Mouse (Mus musculus): ENCODE results near the gene Smagp. TPM values are rescaled to one million over a fixed set of nuclear protein-coding genes. Genes with fewer than 3 reads are reported as not detected.

Gene Smagp
- polyA plus RNA-seq, 1 experiment from 2014 or later: 33.3 TPM

- Histone ChIP-seq H3K9me3 (ENCODE audit: control insufficient read depth, low read depth, low read length) (no peaks in the 10 kb centered on the region), H3K36me3 (ENCODE audit: control insufficient read depth, insufficient read depth, low read length) (no peaks in the 10 kb centered on the region; the same call in 1 of the 2 replicates), H3K9ac (replicated peaks; ENCODE audit: low read depth, low read length) (no peak overlapping the region), H3K27ac (ENCODE audit: low read length) (no peak overlapping the region), H3K4me2 (replicated peaks; ENCODE audit: low read depth, low read length) (no peak overlapping the region), H3K4me1 (ENCODE audit: control insufficient read depth, insufficient read depth, low read length) (no peaks in the 10 kb centered on the region), H3K4me3 (ENCODE audit: low read depth, low read length) (no peak overlapping the region), H3K27me3 (ENCODE audit: control insufficient read depth, insufficient read depth, low read length) (no peaks in the 10 kb centered on the region)
- 78% methylated on average over 4 of the region's 4 CpGs for WGBS
- no peak for ATAC-seq (ENCODE audit: insufficient number of reproducible peaks, insufficient read depth, low FRiP score, low read depth)
Measured at GRCm38 (mm10) chr15:100587166-100587565, 49.6 kb downstream of the Smagp start.

DNA sequence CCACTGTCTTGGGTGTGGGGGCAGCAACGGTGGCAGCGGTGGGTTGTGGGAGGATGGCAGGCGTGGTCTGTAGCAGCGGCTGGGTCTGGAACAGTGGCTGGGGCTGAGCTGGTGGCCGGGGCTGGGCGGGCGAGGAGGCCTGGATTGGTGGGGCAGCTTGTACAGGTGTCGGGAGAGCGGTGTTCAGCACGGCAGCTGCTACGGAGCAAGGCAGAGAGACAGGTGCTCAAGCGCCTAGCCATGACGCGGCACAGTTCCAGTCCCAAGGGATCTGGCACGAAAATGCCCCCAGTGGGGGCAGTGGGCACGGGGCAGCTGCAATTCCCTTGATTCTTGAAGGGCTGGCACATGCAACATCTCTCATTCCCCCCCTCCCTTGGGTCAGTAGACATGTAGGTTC is 50.8 kb downstream of the Smagp start:
- no peak overlapping the region for H3K9ac ChIP-seq (replicated peaks; ENCODE audit: low read depth, low read length)
- no peaks in the 10 kb centered on the region; the same call in 1 of the 2 replicates for H3K36me3 ChIP-seq (ENCODE audit: control insufficient read depth, insufficient read depth, low read length)
- no peak overlapping the region for H3K4me2 ChIP-seq (replicated peaks; ENCODE audit: low read depth, low read length)
- WGBS: 95% methylated on average over 16 of the region's 16 CpGs
- H3K9me3 ChIP-seq (ENCODE audit: control insufficient read depth, low read depth, low read length): no peaks in the 10 kb centered on the region
- H3K27ac ChIP-seq (ENCODE audit: low read length): no peak overlapping the region
- no peaks in the 10 kb centered on the region for H3K4me1 ChIP-seq (ENCODE audit: control insufficient read depth, insufficient read depth, low read length)
- H3K4me3 ChIP-seq (ENCODE audit: low read depth, low read length): no peak overlapping the region
- H3K27me3 ChIP-seq (ENCODE audit: control insufficient read depth, insufficient read depth, low read length): no peaks in the 10 kb centered on the region
- ATAC-seq (ENCODE audit: insufficient number of reproducible peaks, insufficient read depth, low FRiP score, low read depth): no peak

- Histone ChIP-seq H3K27me3 (ENCODE audit: control insufficient read depth, insufficient read depth, low read length) (no peaks in the 10 kb centered on the region), H3K9me3 (ENCODE audit: control insufficient read depth, low read depth, low read length) (no peaks in the 10 kb centered on the region), H3K27ac (ENCODE audit: low read length) (no peak overlapping the region), H3K36me3 (ENCODE audit: control insufficient read depth, insufficient read depth, low read length) (no peaks in the 10 kb centered on the region; the same call in 1 of the 2 replicates), H3K9ac (replicated peaks; ENCODE audit: low read depth, low read length) (no peak overlapping the region), H3K4me3 (ENCODE audit: low read depth, low read length) (no peak overlapping the region), H3K4me2 (replicated peaks; ENCODE audit: low read depth, low read length) (no peak overlapping the region), H3K4me1 (ENCODE audit: control insufficient read depth, insufficient read depth, low read length) (peaks cover under 1% of the 10 kb centered on the region; the same call in 1 of the 2 replicates)
- WGBS: 85% methylated on average over 10 of the region's 10 CpGs
- ATAC-seq (ENCODE audit: insufficient number of reproducible peaks, insufficient read depth, low FRiP score, low read depth): no peak
Measured at GRCm38 (mm10) chr15:100580108-100580507, 56.6 kb downstream of the Smagp start.

DNA sequence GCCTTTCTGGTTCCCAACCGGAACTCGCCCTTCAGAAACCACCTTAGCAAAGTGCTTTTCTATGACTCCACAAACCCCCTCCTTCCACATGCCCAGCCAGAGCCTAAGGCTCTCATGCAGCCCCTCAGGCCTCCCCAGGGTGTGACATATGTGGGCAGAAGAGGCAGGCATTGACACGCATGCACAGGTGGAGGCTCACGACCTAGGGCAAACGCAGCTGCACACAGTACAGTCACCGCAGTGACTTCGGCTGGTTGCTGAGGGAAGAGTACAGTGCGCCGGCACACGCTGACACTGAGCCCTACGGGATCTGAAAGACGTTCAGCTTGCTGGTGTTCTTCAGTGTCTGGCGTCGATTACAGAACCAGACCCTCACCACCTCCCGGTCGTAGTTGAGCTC is 58.8 kb downstream of the Smagp start:
- no peak overlapping the region for H3K9ac ChIP-seq (replicated peaks; ENCODE audit: low read depth, low read length)
- ATAC-seq (ENCODE audit: insufficient number of reproducible peaks, insufficient read depth, low FRiP score, low read depth): no peak
- 83% methylated on average over 16 of the region's 16 CpGs for WGBS
- no peak overlapping the region for H3K4me3 ChIP-seq (ENCODE audit: low read depth, low read length)
- peaks cover 16% of the 10 kb centered on the region for H3K4me1 ChIP-seq (ENCODE audit: control insufficient read depth, insufficient read depth, low read length)
- no peak overlapping the region for H3K4me2 ChIP-seq (replicated peaks; ENCODE audit: low read depth, low read length)
- H3K36me3 ChIP-seq (ENCODE audit: control insufficient read depth, insufficient read depth, low read length): no peaks in the 10 kb centered on the region; the same call in 1 of the 2 replicates
- no peaks in the 10 kb centered on the region for H3K9me3 ChIP-seq (ENCODE audit: control insufficient read depth, low read depth, low read length)
- no peak overlapping the region for H3K27ac ChIP-seq (ENCODE audit: low read length)
- H3K27me3 ChIP-seq (ENCODE audit: control insufficient read depth, insufficient read depth, low read length): no peaks in the 10 kb centered on the region

- 84% methylated on average over 6 of the region's 6 CpGs for WGBS
- no peak overlapping the region for H3K4me3 ChIP-seq (ENCODE audit: low read depth, low read length)
- no peak for ATAC-seq (ENCODE audit: insufficient number of reproducible peaks, insufficient read depth, low FRiP score, low read depth)
Measured at GRCm38 (mm10) chr15:100576810-100577209, 59.9 kb downstream of the Smagp start.

DNA sequence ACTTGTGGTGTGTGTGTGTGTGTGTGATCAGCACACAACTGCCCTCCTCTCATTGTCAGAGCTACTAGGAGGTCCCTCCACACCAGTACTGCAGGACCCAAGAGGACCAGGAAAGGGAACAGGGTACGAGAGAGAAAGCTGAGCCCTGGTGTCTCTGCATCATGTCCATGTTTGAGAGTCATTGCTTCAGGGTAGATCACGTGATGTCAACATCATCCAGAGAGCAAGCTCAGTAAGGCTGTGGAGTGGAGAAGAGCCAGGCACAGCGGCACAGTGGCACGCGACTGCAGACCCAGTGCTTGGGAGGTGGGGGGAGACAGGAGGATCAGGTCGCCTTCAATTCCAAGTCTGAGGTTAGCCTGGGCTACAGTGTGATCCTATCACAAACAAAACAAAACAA is 60.3 kb downstream of the Smagp start:
- WGBS: 85% methylated on average over 6 of the region's 6 CpGs
- no peak overlapping the region for H3K27ac ChIP-seq (ENCODE audit: low read length)
- ATAC-seq (ENCODE audit: insufficient number of reproducible peaks, insufficient read depth, low FRiP score, low read depth): no peak
- H3K9me3 ChIP-seq (ENCODE audit: control insufficient read depth, low read depth, low read length): no peaks in the 10 kb centered on the region
- peaks cover 16% of the 10 kb centered on the region for H3K4me1 ChIP-seq (ENCODE audit: control insufficient read depth, insufficient read depth, low read length)
- no peak overlapping the region for H3K4me2 ChIP-seq (replicated peaks; ENCODE audit: low read depth, low read length)
- no peaks in the 10 kb centered on the region; the same call in 1 of the 2 replicates for H3K36me3 ChIP-seq (ENCODE audit: control insufficient read depth, insufficient read depth, low read length)
- no peak overlapping the region for H3K9ac ChIP-seq (replicated peaks; ENCODE audit: low read depth, low read length)
- no peaks in the 10 kb centered on the region for H3K27me3 ChIP-seq (ENCODE audit: control insufficient read depth, insufficient read depth, low read length)
- H3K4me3 ChIP-seq (ENCODE audit: low read depth, low read length): no peak overlapping the region

More at GRCm38 (mm10) chr15:100576810-100577209, 59.9 kb downstream of the Smagp start:
- no peaks in the 10 kb centered on the region for H3K27me3 ChIP-seq (ENCODE audit: control insufficient read depth, insufficient read depth, low read length)
- H3K4me1 ChIP-seq (ENCODE audit: control insufficient read depth, insufficient read depth, low read length): peaks cover 16% of the 10 kb centered on the region
- H3K9ac ChIP-seq (replicated peaks; ENCODE audit: low read depth, low read length): no peak overlapping the region
- H3K36me3 ChIP-seq (ENCODE audit: control insufficient read depth, insufficient read depth, low read length): no peaks in the 10 kb centered on the region; the same call in 1 of the 2 replicates
- no peak overlapping the region for H3K4me2 ChIP-seq (replicated peaks; ENCODE audit: low read depth, low read length)
- H3K27ac ChIP-seq (ENCODE audit: low read length): no peak overlapping the region
- H3K9me3 ChIP-seq (ENCODE audit: control insufficient read depth, low read depth, low read length): no peaks in the 10 kb centered on the region

GRCm38 (mm10) chr15:100575366-100575765 is 61.4 kb downstream of the Smagp start:
- no peak overlapping the region for H3K4me3 ChIP-seq (ENCODE audit: low read depth, low read length)
- H3K9ac ChIP-seq (replicated peaks; ENCODE audit: low read depth, low read length): no peak overlapping the region
- no peaks in the 10 kb centered on the region for H3K9me3 ChIP-seq (ENCODE audit: control insufficient read depth, low read depth, low read length)
- H3K4me1 ChIP-seq (ENCODE audit: control insufficient read depth, insufficient read depth, low read length): peaks cover 16% of the 10 kb centered on the region
- H3K4me2 ChIP-seq (replicated peaks; ENCODE audit: low read depth, low read length): no peak overlapping the region
- no peaks in the 10 kb centered on the region for H3K27me3 ChIP-seq (ENCODE audit: control insufficient read depth, insufficient read depth, low read length)
- ATAC-seq (ENCODE audit: insufficient number of reproducible peaks, insufficient read depth, low FRiP score, low read depth): no peak
- H3K27ac ChIP-seq (ENCODE audit: low read length): no peak overlapping the region
- no peaks in the 10 kb centered on the region; the same call in 1 of the 2 replicates for H3K36me3 ChIP-seq (ENCODE audit: control insufficient read depth, insufficient read depth, low read length)
- whole genome bisulfite sequencing: 84% methylated on average over 12 of the region's 12 CpGs

DNA sequence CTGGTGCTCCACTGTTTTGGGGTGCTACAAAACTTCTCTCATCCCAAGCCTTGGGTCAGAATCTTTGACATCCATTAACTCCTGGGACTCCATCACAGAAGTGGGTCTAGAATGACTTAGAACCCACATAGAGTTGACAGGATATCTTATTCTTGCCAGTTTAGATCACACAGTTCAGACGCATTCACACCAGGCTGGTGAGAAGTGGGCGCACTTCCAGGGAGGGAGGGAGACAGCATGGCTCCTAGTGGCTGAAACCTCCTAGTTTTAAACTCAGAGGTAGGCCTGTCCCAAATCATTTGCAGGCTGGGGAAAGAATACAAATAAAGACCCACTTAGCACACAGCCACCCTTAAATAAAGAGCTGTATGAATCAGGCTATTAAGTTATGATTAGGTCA is 62.4 kb downstream of the Smagp start:
- Histone ChIP-seq H3K9ac (replicated peaks; ENCODE audit: low read depth, low read length) (no peak overlapping the region), H3K4me2 (replicated peaks; ENCODE audit: low read depth, low read length) (no peak overlapping the region), H3K4me1 (ENCODE audit: control insufficient read depth, insufficient read depth, low read length) (peaks cover 16% of the 10 kb centered on the region), H3K4me3 (ENCODE audit: low read depth, low read length) (no peak overlapping the region), H3K27me3 (ENCODE audit: control insufficient read depth, insufficient read depth, low read length) (no peaks in the 10 kb centered on the region), H3K27ac (ENCODE audit: low read length) (peak overlapping the region; percentile 35; the same call in 1 of the 2 replicates), H3K36me3 (ENCODE audit: control insufficient read depth, insufficient read depth, low read length) (no peaks in the 10 kb centered on the region), H3K9me3 (ENCODE audit: control insufficient read depth, low read depth, low read length) (no peaks in the 10 kb centered on the region)
- no peak for ATAC-seq (ENCODE audit: insufficient number of reproducible peaks, insufficient read depth, low FRiP score, low read depth)
- WGBS: 52% methylated on average over 2 of the region's 2 CpGs

DNA sequence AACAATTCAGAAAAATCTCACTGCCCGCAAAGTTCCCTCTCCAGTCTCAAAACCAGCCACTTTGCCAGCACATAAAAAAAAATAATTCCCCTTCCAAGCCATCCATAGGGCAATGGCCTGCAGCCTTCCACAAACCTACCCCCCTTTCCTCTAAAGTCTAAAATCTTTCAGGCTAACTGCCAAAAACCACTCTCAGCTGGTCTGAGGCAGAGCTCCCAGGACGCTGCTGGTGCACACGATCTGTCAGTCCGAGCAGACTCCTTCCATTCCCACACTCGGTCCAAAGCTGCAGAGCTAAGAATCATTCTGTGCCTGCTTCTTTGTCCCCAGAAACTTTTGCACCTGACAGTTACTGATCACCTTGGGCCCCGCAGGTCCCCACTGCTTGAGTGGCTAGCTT is 62.8 kb downstream of the Smagp start:
- Histone ChIP-seq H3K9me3 (ENCODE audit: control insufficient read depth, low read depth, low read length) (no peaks in the 10 kb centered on the region), H3K9ac (replicated peaks; ENCODE audit: low read depth, low read length) (no peak overlapping the region), H3K4me2 (replicated peaks; ENCODE audit: low read depth, low read length) (0 out of 2 replicates have a peak overlapping the region, but pooled peaks have one; percentile 5), H3K4me1 (ENCODE audit: control insufficient read depth, insufficient read depth, low read length) (peaks cover 16% of the 10 kb centered on the region), H3K4me3 (ENCODE audit: low read depth, low read length) (no peak overlapping the region), H3K27me3 (ENCODE audit: control insufficient read depth, insufficient read depth, low read length) (no peaks in the 10 kb centered on the region), H3K36me3 (ENCODE audit: control insufficient read depth, insufficient read depth, low read length) (no peaks in the 10 kb centered on the region), H3K27ac (ENCODE audit: low read length) (peak overlapping the region; percentile 35; the same call in 1 of the 2 replicates)
- 23% methylated on average over 6 of the region's 6 CpGs for WGBS
- ATAC-seq (ENCODE audit: insufficient number of reproducible peaks, insufficient read depth, low FRiP score, low read depth): peak; percentile 53; the same call in 1 of the 2 replicates
